Mouse (Mus musculus): ENCODE results near the gene Zar1. TPM values are rescaled to one million over a fixed set of nuclear protein-coding genes. Genes with fewer than 3 reads are reported as not detected.

Zar1 gene
- polyA plus RNA-seq (2012; rRNA removed) = not detected in 2 replicates

GRCm38 (mm10) chr5:72580970-72581332 lies at the start of gene Zar1:
Zar1 (minus strand) TSS chr5:72581254.

GRCm38 (mm10) chr5:72587192-72587681 lies 6.2 kb upstream of the Zar1 start, which contains the start of gene Gm5868:
Gm5868 (minus strand) TSS chr5:72587551.

GRCm38 (mm10) chr5:72559544-72560049 lies 21.5 kb downstream of the Zar1 start, which contains the start of gene Nfxl1:
Nfxl1 (minus strand) TSS chr5:72559684.

Other genes with a start within 250 kb of the Zar1 start
- gene Corin, start 76.8 kb downstream of the Zar1 start, polyA plus RNA-seq (2012; rRNA removed) = 0.05 and 0.19 TPM in 2 replicates
- gene Nfxl1, start 21.6 kb downstream of the Zar1 start, polyA plus RNA-seq (2012; rRNA removed) = 6.8 and 8.7 TPM in 2 replicates
- gene Gm5868, start 6.3 kb upstream of the Zar1 start, polyA plus RNA-seq (2012; rRNA removed) = not detected in 2 replicates
- not detected in 2 replicates for gene Cnga1, start 63.0 kb upstream of the Zar1 start, polyA plus RNA-seq (2012; rRNA removed)
- gene Nipal1, start 66.5 kb upstream of the Zar1 start, polyA plus RNA-seq (2012; rRNA removed) = 1.7 and 2.2 TPM in 2 replicates
- gene Txk, start 171.5 kb upstream of the Zar1 start, polyA plus RNA-seq (2012; rRNA removed) = 0.02 and 0.06 TPM in 2 replicates